Mouse (Mus musculus) embryo, embryonic 10 days (tissue): Measurements from ENCODE around the gene Ifna2.

Experiments
- DNase-seq: peaks from one replicate; pipeline ENCODE4 v3.0.0-alpha.2; 2015; ENCODE audit warnings: low spot score

The Ifna2 gene

GRCm38 (mm10) chr4:88683812-88684211 is at the start of gene Ifna2:
Ifna2 (minus strand) TSS chr4:88683912.
- no peak for DNase-seq

GRCm38 (mm10) chr4:88727324-88727723 is 43.6 kb upstream of the Ifna2 start:
- peak; percentile 62 for DNase-seq

- DNase-seq = no peak
These were observed 43.0 kb upstream of the Ifna2 start for GRCm38 (mm10) chr4:88726727-88727126.

GRCm38 (mm10) chr4:88723497-88724090 is 39.9 kb upstream of the Ifna2 start:
- no peak for DNase-seq

DNA sequence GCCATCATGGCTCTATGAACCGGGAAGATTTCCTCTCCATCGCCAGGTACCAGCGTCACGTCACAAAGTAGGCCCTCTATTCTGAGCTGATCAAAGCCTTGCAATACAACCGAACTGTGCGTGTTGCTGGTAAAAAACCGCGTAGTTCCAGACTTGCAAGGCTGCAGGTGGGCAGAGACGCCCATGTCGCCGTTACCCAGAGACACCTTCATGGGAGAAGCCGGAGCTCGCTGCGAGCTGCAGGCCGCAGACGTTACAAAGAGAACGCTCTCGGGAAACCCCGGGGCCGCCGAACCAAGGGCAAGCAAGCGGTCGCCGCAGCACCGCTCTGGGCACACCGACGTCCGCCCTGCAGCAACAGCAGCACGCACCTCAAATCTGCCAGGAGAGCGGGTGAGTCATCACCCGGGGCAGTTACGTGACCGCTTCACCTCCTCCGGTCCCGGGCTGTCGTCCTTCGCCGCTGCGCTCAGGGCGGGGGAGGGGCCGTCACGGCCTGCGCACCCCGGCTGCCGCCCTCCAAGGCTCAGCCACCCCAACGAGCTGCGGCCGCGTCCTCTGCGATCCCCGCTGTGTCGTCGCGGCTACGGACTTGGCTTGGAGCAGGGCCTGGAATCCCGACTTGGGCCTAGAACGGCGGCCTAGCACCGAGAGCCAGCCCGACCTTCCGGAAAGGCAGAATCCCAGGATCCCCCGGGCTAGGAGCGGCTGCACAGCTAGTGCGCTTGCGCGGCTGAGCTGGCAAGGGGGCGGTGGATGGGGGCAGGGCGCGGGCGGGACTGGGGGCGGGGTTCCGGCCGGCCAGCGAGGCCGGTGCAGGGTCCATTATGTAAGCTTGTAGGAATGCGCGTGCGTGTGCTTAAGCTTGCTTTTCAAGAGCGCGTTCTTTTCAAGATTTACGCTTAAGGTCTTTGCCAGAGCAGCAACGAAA is 38.3 kb upstream of the Ifna2 start, which contains the start of the genes Gm26566 and Klhl9:
Gene Gm26566, plus strand, starts transcription at position 15 of the 931 bp plus-strand sequence.
Gene Klhl9, minus strand, starts transcription at position 675 of the 931 bp plus-strand sequence.
- DNase-seq = peak; percentile 98

DNA sequence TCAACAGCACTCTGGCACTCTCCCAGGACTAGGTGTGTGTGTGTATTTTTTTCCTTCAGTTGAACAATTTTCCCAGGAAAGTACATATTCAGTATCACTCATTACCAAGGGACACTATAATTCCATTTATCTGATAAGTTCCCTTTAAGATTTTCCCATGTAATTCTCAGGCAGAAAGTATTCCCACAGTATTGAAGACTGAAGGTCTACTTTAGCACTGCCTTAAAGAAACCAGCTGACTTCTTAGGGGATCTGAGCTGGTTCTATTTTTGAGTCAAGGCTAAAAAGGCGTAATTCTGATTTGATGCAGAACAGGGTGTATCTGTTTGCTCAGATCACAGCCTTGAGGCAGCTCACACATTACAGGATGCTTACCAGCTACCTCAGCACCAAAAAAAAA is 35.0 kb upstream of the Ifna2 start:
- no peak for DNase-seq

GRCm38 (mm10) chr4:88715059-88715458 is 31.3 kb upstream of the Ifna2 start:
- no peak for DNase-seq

DNA sequence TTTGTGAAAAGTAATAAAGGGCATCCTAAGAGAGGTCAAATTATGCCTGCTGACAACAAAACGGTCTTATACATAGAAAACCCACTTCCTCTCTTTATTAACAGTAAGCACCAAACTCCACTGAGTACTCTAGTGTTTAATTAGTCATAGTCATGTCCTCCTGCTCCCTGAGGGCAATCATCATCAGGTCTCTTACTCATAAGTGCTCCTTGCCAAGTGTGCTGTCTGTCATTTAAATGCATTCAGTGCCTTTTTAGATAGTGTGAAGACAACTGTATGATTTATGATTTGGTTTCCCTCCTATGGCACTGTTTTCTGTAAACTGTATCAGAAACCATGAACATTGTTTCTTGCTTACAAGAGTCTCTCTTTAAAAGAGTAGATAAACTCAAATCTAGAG is 30.6 kb upstream of the Ifna2 start:
- DNase-seq = no peak

- no peak for DNase-seq
These were observed 23.6 kb upstream of the Ifna2 start for GRCm38 (mm10) chr4:88707128-88707826.

DNA sequence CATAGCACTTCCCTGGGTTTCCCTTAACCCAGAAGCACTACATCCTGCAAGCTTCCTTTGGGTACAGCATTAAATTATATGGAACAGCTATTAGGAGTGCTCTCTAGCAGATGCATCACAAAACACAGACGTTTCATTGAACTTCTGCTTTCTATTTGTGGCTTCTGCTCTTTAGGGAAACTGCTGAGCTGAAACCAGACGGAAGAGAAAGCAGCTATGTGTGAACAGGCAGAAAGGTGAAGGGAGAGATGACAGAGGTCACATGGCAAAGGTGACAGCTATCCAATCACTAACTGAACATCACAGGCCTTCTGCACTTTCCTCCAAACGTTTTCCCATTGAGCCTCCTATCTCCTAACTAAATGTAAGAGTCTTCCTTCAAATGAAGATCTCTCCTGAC is 22.2 kb upstream of the Ifna2 start:
- DNase-seq = no peak

- DNase-seq = no peak
These were observed 15.6 kb upstream of the Ifna2 start for GRCm38 (mm10) chr4:88699301-88699700.

- DNase-seq = no peak
These were observed 15.1 kb upstream of the Ifna2 start for GRCm38 (mm10) chr4:88698781-88699180.

GRCm38 (mm10) chr4:88697753-88698152 is 14.0 kb upstream of the Ifna2 start:
- DNase-seq = no peak

DNA sequence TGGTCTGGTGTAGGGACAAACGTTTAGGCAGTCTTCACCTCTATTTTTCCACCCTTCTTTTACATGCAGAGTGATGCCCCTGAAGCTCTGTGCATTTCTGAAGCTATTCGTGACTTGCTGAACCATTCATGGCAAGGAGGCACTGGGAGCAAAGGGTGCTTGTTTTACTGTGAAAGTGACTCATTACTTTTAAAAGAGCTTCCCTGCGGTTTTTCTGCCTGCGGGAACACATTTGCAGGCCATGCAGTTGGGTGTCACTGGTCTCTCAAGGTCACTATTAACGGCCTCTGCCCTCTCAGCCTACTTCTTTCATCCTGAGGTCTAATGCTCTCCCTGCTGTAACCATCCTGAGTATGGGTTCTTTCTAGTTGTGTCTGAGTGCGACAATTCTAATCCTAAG is 13.4 kb upstream of the Ifna2 start:
- no peak for DNase-seq

DNA sequence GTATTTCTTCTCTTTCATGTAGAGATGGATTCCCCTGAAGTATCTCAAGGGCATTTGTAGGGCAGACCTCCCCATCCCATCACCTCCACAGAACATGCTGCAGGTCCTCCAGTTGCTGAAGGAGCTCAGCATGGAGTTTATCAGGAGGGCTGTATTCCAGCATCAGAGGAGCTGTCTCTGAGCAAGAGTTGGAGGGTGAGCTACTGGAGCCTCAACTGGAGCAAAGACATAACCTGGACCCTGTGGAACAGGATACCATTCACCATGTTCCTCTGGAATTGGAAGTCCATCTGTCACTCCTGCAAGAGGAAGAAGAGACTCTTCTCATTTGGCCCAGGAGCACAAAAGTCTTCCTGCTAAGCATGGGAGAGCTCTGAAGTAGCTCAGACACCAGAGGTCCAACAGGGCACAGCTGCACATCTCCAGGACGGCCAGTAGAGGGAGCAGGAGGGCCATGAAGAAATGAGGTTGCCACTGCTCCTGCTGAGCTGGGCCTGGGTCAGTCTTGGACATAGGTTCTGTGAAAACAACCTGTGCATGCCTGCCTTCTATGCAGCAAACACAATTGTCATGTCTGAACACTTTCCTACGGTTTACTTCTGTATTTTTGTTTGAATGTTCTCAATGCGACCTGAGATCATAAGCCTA is 12.6 kb upstream of the Ifna2 start:
- peak; percentile 90 for DNase-seq

GRCm38 (mm10) chr4:88693392-88693791 is 9.7 kb upstream of the Ifna2 start:
- no peak for DNase-seq

DNA sequence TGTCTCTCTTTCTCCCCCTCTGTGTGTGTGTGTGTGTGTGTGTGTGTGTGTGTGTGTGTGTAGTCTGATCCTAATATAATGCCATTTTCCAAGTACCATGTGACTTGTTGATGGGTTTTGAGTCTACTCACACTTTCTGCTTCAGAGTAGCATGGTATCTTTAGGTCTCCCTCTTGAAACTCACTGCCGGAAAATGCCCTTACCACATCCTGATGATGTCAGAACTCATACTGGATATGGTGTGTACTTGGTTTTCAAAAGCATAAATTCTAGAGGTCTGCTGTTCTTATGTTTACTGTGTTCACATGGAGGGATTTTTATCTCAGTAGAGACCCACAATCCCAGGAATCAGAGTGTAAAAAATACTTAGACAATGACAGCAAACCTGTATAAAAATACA is 8.8 kb upstream of the Ifna2 start:
- no peak for DNase-seq

DNA sequence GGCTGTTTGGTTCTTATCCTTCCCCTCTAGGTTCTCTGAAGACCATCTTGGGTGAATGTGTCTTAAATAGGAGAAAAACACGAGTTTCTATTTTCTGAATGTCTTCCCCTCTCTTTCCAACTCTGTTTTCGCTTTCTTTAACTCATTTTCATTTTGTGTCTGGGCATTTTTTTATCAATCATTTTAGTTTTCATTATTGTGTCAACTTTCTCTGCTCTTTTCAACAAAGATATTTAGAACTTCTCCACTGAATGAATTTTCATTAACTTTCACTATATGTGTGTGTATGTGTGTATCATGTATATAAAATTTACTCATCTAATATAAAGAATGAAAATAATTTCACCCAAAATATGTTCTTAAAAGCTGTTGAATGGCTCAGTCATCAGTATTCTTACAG is 7.5 kb upstream of the Ifna2 start, which contains the start of gene Ifnab:
Gene Ifnab, minus strand, starts transcription at position 101 of the 400 bp plus-strand sequence.
- no peak for DNase-seq

DNA sequence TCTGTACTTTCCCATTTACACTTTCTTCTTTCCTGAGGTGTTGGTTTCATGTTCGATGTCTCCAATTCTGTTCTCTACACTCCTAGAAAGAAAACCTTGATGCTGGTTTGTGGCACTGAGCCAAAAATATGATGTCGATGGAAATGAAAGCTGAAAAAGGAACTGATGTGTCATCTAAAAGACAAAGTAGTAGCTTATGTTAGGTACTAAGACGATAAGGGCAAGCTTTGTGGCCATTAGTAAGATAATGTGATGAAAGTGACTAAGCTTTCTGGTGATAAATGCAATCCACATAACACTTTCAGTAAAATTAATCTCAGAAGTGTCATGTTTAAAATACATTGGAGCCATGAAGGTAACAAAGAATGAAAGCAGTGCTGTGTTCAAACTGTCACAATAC is 2.4 kb downstream of the Ifna2 start:
- DNase-seq = no peak

DNA sequence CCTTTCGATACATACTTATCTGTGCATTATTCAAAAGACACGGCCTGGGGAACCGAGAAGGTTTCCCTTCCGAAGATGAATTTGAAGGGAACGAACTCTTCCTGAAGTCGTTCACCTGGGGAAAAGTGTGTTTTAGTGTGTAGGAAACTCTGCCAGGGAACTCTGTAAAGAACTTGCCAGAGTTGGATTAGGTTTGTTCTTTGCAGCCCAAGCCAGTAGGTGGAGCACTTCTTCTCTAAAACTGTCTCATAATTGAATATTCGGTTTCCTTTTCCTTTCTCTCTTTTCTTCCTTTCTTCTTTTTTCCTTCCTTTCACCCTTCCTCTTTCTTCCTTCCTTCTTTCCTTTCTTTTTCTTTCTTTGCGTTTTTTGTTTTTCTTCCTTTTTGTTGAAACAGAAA is 3.4 kb downstream of the Ifna2 start:
- DNase-seq = peak; percentile 12

DNA sequence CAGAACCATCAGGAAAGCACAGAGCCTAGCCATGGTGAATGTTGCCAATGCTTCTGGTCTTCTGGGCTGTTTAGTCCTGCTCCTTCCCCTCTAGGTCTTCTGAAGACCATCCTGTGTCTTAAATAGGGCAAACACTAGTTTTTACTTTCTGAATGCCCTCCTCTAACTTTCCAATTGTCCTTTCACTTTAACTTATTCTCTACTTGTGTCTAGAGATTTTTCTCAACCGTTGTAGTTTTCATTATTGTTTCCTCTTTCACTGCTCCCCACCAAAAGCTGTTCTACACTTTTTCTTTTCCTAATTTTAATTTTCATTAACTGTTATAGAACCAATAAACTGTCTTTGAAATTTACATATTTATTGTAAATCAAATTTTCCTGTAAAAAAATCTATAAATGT is 6.9 kb downstream of the Ifna2 start, which contains the start of gene Ifna16:
Gene Ifna16, minus strand, starts transcription at position 101 of the 400 bp plus-strand sequence.
- no peak for DNase-seq

DNA sequence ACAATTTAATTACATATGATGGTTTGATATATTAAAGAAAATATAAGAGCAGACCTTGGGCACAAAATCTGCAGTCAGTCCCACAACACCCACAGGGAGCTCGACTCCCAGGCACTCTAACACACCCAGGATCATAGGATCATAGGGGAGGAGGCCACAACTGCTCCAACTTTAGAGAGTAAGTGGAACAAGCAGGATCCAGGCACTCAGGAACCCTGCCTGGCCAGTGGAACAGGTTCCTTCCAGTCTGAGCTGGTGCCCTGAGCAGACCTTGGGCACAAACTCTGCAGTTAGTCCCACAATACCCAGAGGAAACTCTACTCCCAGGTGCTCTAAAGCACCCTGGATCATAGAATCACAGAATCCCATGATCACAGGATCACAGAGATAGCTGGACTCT is 28.3 kb downstream of the Ifna2 start:
- no peak for DNase-seq
